Mouse (Mus musculus): Measurements from ENCODE around the gene Ctu1. TPM values are rescaled to one million over a fixed set of nuclear protein-coding genes. Genes with fewer than 3 reads are reported as not detected.
"Not testable (repeated sequence)": the region's sequence is repeated elsewhere in the genome, so short reads cannot be mapped to it uniquely, and the experiment has no call there.

The Ctu1 gene
- total RNA-seq (2022) = 10 to 100 TPM; 11.5 to 13.4 (median 12.6) TPM

- peak; percentile 95 for DNase-seq
These were observed at the start of gene Ctu1 for GRCm38 (mm10) chr7:43671809-43672580. Gene Ctu1 (plus strand): TSS chr7:43672016.

DNA sequence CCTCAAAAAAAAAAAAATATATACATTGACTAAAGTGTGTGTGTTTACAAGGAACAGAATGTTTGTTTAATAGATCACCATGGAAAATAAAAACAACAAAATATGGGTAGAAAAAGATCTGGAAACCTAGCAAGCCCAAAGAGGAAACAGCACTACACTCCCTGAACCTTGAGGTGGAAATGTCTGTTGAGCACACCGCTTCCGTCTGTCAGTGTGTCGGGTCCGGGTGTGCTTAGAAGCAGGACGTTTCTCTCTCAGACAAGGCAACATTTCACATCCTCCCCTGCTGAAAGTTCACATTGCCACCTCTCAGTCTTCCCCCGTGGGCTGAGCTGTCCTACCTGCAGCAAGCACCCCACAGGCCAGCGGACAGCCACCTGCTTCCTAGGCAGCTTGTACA is 48.9 kb upstream of the Ctu1 start:
- no peak for DNase-seq

- no peak for DNase-seq
These were observed 48.0 kb upstream of the Ctu1 start for GRCm38 (mm10) chr7:43623819-43624218.

GRCm38 (mm10) chr7:43625065-43625464 is 46.8 kb upstream of the Ctu1 start:
- no peak for DNase-seq

DNA sequence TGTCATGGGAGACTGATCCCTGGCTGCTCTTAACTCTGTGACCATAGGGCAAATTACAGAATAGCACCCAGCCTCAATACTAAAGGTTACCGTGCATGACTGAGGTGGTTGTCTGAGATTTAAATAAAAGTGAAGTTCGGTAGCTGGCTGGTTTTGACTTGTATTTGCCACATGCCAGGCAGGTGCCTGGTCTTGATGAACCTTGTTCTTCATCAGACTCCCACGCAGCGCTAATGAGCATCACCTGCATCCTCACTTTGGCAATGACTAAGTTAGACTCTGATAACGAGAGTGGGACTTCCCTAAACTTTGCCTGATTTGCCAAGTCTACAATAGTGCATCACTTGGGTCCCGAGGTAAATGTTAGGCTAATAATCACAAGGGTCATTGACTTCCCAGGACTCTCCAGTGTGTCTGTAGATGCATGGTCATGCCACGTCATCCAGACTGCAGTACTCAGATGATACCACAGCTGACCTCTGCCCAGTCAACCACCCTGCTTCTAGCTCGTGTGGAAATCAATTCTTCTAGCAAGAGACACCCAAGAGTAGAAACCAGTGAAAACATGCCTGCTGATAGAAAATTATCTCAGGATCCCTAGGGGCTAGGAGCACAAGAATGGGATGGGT is 45.9 kb upstream of the Ctu1 start:
- no peak for DNase-seq

DNA sequence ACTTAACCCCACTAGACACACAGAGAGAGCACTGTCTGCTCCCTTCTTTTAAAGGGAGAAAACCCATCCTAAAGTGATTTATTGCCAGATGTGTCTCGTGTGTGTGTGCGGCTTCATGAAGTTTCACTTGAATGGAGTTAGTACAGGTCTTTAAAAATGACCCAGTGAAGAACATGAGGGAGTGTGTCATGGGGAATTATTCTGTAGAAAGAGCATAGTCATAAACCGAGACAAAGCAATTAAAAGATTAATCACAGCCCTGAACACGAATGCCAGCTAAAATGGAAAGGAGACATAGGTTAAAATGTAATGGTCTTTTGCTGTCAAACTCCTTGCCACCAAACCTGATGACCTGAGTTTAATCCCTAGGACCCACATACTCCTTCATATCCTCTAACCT is 37.9 kb upstream of the Ctu1 start:
- no peak for DNase-seq

- no peak for DNase-seq
These were observed 37.3 kb upstream of the Ctu1 start, which contains the start of gene Ceacam18 for GRCm38 (mm10) chr7:43634500-43634899. Gene Ceacam18 (plus strand): TSS chr7:43634707.

DNA sequence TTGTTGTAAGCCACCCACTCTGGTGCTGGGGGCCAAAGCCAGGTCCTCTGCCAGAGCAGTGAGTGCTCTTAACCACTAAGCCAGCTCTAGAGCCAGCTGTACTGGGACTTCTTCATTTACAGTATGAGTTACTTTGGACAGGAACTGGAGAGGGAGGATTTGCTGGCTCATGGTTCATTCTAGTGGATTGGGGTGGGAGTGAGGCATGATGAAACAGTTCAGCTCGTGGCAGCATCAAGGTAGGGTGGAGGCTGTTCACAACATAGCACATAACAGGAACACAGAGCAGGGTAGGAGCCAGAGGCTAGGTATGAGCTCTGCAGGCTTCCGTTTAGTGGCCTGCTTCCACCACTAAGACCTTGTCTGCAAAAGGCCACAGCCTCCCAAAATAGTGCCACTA is 35.6 kb upstream of the Ctu1 start:
- no peak for DNase-seq

GRCm38 (mm10) chr7:43637118-43637517 is 34.7 kb upstream of the Ctu1 start:
- no peak for DNase-seq

DNA sequence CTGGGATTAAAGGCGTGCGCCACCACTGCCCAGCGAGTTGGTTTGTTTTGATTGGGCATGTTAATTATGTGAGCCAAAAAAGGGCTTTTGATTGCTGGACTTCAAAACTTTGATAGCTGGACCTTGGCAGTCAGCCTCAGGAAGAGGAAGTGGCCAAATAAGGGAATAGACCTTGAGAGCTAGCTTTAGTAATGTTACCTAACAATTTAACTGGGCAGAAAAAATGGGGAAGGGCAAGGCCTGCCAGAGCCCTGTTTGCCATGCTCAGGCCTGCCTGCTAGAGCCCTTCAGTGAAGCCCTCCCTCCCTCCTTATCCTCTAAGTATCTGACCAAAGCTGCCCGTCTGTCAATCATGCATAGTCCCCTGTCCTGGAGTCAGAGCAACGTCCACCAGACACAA is 29.2 kb upstream of the Ctu1 start:
- DNase-seq = peak; percentile 77

GRCm38 (mm10) chr7:43643046-43643652 is 28.7 kb upstream of the Ctu1 start:
- no peak for DNase-seq

- DNase-seq = no peak
These were observed 19.1 kb upstream of the Ctu1 start for GRCm38 (mm10) chr7:43652683-43653082.

DNA sequence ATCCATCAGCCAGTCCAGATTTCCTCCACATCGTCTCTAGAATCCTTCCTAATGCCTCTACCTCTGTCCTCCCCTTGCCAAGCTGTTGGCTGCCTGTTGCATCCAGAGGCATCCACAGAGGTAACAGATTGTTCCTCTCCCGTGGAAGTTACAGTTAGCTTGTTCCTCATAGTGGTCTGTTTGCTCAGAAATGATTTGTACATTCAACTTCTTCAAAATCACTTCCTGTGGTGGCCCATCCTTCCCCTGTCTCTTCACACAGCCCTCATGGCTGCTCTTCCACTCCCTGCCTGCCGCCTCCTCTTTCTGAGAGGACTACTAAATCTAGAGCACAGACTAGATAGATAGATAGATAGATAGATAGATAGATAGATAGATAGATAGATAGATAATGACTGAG is 17.3 kb upstream of the Ctu1 start:
- no peak for DNase-seq

- no peak for DNase-seq
These were observed 15.6 kb upstream of the Ctu1 start for GRCm38 (mm10) chr7:43656232-43656631.

DNA sequence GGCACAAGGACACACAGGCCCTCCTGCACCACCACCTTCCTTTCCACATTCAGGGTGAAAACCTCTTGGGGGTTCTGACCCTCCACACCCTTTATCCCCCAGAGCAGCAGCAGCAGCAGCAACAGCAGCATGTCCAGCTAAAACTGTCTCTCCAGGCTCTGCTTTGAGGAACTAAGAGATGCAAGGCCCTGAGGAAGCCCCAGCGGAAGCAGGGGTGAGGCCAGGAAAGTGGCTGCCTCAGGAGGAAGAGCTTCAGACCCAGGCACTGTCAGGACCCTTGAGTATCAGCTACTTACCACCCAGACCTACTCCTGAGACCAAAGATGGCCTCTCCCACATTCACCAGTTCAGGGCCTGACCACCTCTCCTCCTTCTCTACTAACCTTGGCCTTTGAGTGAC is 11.8 kb upstream of the Ctu1 start, which contains the start of gene Siglece:
Siglece (minus strand) TSS at position 160 of the 400 bp plus-strand sequence.
- no peak for DNase-seq

DNA sequence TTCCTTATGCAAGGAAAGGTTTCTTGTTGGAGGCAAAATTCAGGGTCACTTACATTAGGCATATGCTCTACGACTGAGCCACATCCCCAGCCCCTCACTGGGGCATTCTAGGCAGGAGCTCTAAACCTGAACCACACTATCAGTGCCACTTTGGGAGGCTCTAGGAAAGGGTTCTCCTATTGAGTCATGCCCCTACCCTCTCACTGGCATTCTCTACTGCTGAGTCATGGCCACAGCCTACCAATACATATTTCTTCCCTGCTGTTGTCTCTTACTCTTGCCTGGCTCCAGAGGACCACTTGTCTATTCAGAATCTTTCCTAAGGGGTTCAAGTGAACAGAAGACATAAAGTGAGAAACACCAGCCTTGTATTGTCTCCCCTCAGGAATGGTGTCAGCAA is 9.0 kb upstream of the Ctu1 start:
- peak; percentile 53 for DNase-seq

- not testable (repeated sequence) for DNase-seq
These were observed 4.6 kb upstream of the Ctu1 start for GRCm38 (mm10) chr7:43667221-43667620.

DNA sequence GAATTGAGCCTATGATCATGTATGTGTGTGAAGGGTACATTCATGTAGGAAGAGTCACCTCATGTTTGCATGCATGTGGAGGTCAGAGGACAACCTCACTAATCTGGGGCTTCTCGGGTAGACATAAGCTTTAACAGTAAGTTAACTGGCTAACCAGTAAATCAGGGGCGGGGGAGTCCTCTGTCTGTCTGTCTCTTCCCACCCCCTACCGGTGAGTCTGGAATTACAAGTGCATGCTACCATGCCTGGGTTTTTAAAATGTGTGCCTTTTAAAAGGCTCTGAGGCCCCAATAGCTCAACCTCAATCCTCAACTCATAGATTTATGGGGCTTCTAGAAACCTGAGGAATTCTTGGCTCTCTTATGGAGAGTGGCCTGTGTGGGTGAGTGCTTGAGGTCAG is 3.2 kb upstream of the Ctu1 start:
- DNase-seq = no peak

GRCm38 (mm10) chr7:43671064-43671808 is 580 bp upstream of the Ctu1 start:
- DNase-seq = no peak

DNA sequence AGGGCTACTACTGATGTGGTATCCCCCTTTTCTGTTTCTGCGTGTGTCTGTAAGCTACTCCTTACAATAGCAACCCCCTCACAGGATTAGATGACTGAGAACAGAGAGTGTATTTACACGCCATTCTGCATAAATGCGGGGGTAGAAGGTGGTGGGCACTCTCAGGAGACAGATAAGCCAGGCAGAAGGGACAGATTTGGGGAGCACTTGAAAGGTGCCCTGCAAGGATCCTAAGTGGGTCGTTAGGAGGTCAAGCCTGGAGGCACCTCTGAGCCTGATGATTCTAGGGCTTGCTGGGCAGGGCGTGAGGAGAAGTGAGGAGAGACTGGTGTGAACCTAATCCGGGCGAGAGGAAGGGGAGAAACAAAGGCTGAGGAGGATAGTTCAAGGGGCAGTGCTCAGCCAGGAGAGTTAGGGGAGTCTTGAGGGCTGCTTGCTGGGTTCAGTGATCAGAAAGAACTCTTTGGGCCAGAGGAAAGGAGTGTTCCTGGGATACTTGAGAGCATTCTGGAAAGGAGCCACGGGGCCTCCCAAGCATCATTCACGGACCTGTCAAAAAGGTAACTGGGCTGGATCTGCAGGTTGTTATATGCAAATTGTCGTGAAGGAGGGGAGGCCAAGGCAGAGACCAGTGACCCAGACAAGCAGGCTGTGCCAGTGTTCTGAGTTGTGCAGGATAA is 905 bp downstream of the Ctu1 start:
- no peak for DNase-seq

GRCm38 (mm10) chr7:43675091-43675490 is 3.3 kb downstream of the Ctu1 start:
- DNase-seq = no peak

DNA sequence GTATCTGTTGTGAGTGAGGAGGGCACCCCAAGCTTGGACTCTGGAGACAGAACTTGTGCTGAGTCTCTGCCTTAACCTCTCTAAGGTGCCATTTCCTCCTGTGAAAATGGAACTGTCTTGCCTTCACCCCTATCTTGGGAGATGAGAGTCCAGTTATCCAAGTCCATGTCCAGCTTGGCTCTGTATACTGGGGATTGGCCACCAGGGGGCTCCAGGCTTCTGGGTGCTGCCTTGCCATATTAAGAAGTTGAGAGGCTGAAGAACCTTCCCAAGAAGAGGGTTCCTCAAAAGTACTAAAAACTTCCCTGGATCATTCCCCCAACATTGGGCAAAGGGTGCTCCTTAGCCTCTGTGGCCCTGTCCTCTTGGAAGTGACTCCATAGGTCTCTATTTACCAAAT is 6.7 kb downstream of the Ctu1 start:
- DNase-seq = no peak

Data from adrenal gland, adult 8-10 months (tissue).